ENCODE assay signal across 8 mouse cellular contexts in the genomic region with DNA sequence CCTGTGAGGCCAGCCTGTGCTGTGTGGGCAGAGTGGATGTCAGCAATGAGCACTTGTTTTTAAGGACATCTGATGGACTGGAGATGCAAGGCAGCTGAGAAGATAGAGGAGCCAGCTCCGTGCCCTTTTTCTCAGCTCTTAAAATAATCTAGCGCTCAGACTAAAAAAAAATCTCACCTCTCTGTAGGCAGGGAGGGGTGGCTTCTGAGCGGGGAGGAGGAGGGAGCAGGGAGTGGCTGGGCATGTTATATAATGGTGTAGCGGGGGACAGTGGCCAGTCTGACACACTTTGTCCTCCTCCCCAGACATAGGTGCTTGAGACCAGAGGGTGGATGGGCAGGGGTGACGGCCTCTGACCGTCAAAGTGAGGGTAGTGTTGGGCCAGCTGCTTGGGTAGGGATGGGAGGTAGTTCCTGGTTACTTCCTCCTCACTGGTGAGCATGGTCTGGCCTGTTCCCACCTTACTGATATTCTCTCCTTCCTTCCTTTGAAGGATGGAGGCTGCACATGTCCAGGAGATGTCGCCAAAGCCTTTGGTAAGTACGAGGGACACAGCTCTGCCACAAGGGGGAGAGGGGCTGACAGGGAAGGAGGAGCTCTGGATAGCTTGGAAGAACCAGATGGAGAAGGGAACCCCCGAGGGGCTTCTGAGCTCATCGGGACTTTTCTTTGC. TPM values are rescaled to one million over a fixed set of nuclear protein-coding genes. Genes with fewer than 3 reads are reported as not detected.
DNase-seq lines count a peak whose midpoint lies in the region; ATAC-seq lines count a peak whose summit lies in the region.

No protein-coding gene starts in this region.

- peak; percentile 6 for DNase-seq in CD4-positive, CD25-positive, alpha-beta regulatory T cell, adult 2 months (ENCODE audit: low read depth, low spot score)
- peak; percentile 92 for DNase-seq in embryo, embryonic 10 days (ENCODE audit: low spot score)
- peak; percentile 73 for DNase-seq in gastrocnemius, postnatal 25 days
- peak; percentile 12 for DNase-seq in hindlimb bud, embryonic 11.5 days (ENCODE audit: extremely low spot score, low read depth, low spot score)
- DNase-seq in left cerebral cortex, adult 8-10 months (ENCODE audit: low spot score in 2 of 2) = peak; percentile 62 to 83
- DNase-seq in lung, postnatal 36 days = peak; percentile 72
- peak; percentile 81 for DNase-seq in right cerebral cortex, postnatal 25 days

- no peak for ATAC-seq in CD4-positive, CD25-positive, alpha-beta regulatory T cell, adult 4 months

RNA-seq across cellular contexts. Expression of a gene that starts 31.4 kb away (rescaled TPM):
- under 1 TPM in 1 of 2 experiments, not detected in 1; 0.46 TPM for polyA plus RNA-seq in CD4-positive, CD25-positive, alpha-beta regulatory T cell, adult 4 months (2017; shearing (Covaris generic))
- total RNA-seq in gastrocnemius, postnatal 25 days (2021) = 100 to 1,000 TPM; 132 to 159 TPM
- 10 to 100 TPM; 56.1 to 59.2 (median 58.1) TPM for total RNA-seq in left cerebral cortex, adult 8-10 months (2022)

Comparison
In these comparisons a context has a peak if more than half of its experiments do, and no peak if none do; other contexts are left out.
1. DNase-seq: peak in every context shown above with its lines; median percentile 92 in embryo, embryonic 10 days; 81 in right cerebral cortex, postnatal 25 days; 73 in gastrocnemius, postnatal 25 days; 72 in left cerebral cortex, adult 8-10 months; 72 in lung, postnatal 36 days; 12 in hindlimb bud, embryonic 11.5 days; 6 in CD4-positive, CD25-positive, alpha-beta regulatory T cell, adult 2 months.